Mouse (Mus musculus) testis, adult 2 months (tissue): ENCODE data around the gene Lrfn2.

ENCODE experiments used
- CTCF ChIP-seq: fragments of 200-500 bp; IDR thresholded peaks from 2 replicates; pipeline ENCODE4 v1.5.1; 2012; ENCODE audit warnings: low read depth, mild to moderate bottlenecking, inconsistent platforms, low read length, moderate library complexity; ENCODE audit not compliant: control insufficient read depth, insufficient read depth, insufficient replicate concordance
- POLR2A ChIP-seq: fragments of 200-500 bp; IDR thresholded peaks from 2 replicates; pipeline ENCODE4 v1.6.1; 2012; ENCODE audit warnings: low read depth, mild to moderate bottlenecking, inconsistent platforms, low read length, moderate library complexity; ENCODE audit not compliant: control insufficient read depth

DNA sequence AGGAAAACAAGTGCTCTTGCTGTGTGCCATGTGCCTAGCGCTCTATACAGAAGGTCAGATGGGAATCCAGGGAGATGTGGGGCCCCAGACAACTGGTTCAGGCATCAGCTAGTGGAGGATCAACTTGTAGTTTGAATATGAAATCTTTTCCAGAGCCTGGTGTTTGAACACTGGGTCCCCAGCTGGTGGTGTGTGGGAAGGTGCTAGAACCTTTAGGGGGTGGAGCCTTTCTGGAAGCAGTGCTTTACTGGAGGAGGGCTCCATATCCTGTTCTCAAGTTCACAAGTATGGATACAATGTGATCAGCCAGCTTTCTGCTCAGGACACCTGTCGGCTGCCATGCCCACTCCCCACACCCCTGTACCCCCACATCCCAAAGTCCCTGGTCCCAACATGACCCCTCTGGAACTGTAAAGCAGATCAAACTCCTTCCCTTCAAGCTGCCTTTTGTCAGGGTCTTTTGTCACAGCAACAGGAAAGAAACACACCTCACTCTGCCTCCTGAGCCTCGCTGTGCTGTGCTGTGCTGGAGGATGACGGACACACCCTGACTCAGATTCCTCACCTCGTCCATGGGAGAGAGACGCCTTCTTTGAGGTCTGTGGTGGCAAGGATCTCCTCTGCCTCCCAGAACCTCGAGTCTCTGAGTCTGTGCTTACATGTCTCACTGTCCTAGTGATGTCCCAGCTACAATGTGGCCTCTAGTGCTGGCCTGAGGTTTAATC lies 81.9 kb downstream of the Lrfn2 start:
- TF ChIP-seq POLR2A: no peak
- TF ChIP-seq CTCF: no peak
